Mouse (Mus musculus) limb, embryonic 10.5 days (tissue): Measurements from ENCODE around the gene Ndst4. TPM values are rescaled to one million over a fixed set of nuclear protein-coding genes. Genes with fewer than 3 reads are reported as not detected.

Source experiments
- DNase-seq: peaks from one replicate; pipeline ENCODE4 v3.0.0-alpha.2; 2017; ENCODE audit warnings: low spot score
- H3K27ac ChIP-seq: fragments of 300-500 bp; sonication (generic); 2 replicates; pipeline ENCODE4 v1.5.1; 2016; ENCODE audit warnings: mild to moderate bottlenecking
- H3K27me3 ChIP-seq: fragments of 300-500 bp; sonication (generic); 2 replicates; pipeline ENCODE4 v1.6.1; 2016; ENCODE audit warnings: low read depth, mild to moderate bottlenecking; ENCODE audit not compliant: poor library complexity, severe bottlenecking
- H3K36me3 ChIP-seq: fragments of 300-500 bp; sonication (generic); 2 replicates; pipeline ENCODE4 v1.6.1; 2016; ENCODE audit warnings: mild to moderate bottlenecking, moderate library complexity
- H3K4me1 ChIP-seq: fragments of 300-500 bp; sonication (generic); 2 replicates; pipeline ENCODE4 v1.6.1; 2016
- H3K4me3 ChIP-seq: fragments of 300-500 bp; sonication (generic); 2 replicates; pipeline ENCODE4 v1.5.1; 2016; ENCODE audit warnings: mild to moderate bottlenecking, moderate library complexity
- H3K9me3 ChIP-seq: fragments of 300-500 bp; sonication (generic); replicated peaks from 2 replicates; pipeline ENCODE4 v1.6.1; 2016; ENCODE audit warnings: mild to moderate bottlenecking
- WGBS: fragments of 180-500 bp; shearing (Covaris S2); methylation state at CpG from one replicate; pipeline ENCODE4 v1.1.7; 2016; 5-methylcytosine and 5-hydroxymethylcytosine counted together
- polyA plus RNA-seq: library from polyadenylated mRNA; unstranded; fragments of >200 nt; fragmentation: Nextera tagmentation; extraction: Ambion mirVana; gene quantifications from 2 replicates; pipeline ENCODE4 v1.2.1, GENCODE M21; 2016

Gene Ndst4
- 0.03 and 0.20 TPM in 2 replicates for polyA plus RNA-seq

GRCm38 (mm10) chr3:125403601-125404396 is at the start of gene Ndst4:
Gene Ndst4, plus strand, starts transcription at chr3:125404076.
- 37% methylated on average over 14 of the region's 14 CpGs for WGBS
- DNase-seq: peak; percentile 47
- Histone ChIP-seq H3K36me3 (no peaks in the 10 kb centered on the region), H3K27ac (peak within 1 kb of the TSS; percentile 48; the same call in 1 of the 2 replicates), H3K4me1 (peaks cover 15% of the 10 kb centered on the region), H3K4me3 (peak within 1 kb of the TSS; percentile 38), H3K27me3 (no peaks in the 10 kb centered on the region), H3K9me3 (no peaks in the 10 kb centered on the region)

- WGBS: 91% methylated on average over 3 of the region's 3 CpGs
- Histone ChIP-seq H3K4me1 (no peaks in the 10 kb centered on the region), H3K36me3 (no peaks in the 10 kb centered on the region), H3K27me3 (no peaks in the 10 kb centered on the region), H3K27ac (no peak overlapping the region), H3K9me3 (no peaks in the 10 kb centered on the region), H3K4me3 (no peak overlapping the region)
- no peak for DNase-seq
These were observed 6.4 kb upstream of the Ndst4 start for GRCm38 (mm10) chr3:125397443-125397842.

GRCm38 (mm10) chr3:125406456-125406855 is 2.6 kb downstream of the Ndst4 start:
- no peak for DNase-seq
- Histone ChIP-seq H3K36me3 (no peaks in the 10 kb centered on the region), H3K27ac (no peak overlapping the region), H3K9me3 (no peaks in the 10 kb centered on the region), H3K4me1 (peaks cover 15% of the 10 kb centered on the region), H3K27me3 (no peaks in the 10 kb centered on the region), H3K4me3 (no peak overlapping the region)
- 86% methylated on average over 2 of the region's 2 CpGs for WGBS

- 77% methylated on average over 3 of the region's 3 CpGs for WGBS
- Histone ChIP-seq H3K4me3 (no peak overlapping the region), H3K27ac (no peak overlapping the region), H3K36me3 (no peaks in the 10 kb centered on the region), H3K9me3 (no peaks in the 10 kb centered on the region), H3K27me3 (no peaks in the 10 kb centered on the region), H3K4me1 (peaks cover 15% of the 10 kb centered on the region)
- DNase-seq: no peak
These were observed 3.1 kb downstream of the Ndst4 start for GRCm38 (mm10) chr3:125406991-125407390.

- Histone ChIP-seq H3K27ac (no peak overlapping the region), H3K27me3 (no peaks in the 10 kb centered on the region), H3K4me3 (no peak overlapping the region), H3K4me1 (no peaks in the 10 kb centered on the region), H3K36me3 (no peaks in the 10 kb centered on the region), H3K9me3 (no peaks in the 10 kb centered on the region)
- no peak for DNase-seq
- WGBS: 65% methylated on average over 6 of the region's 6 CpGs
These were observed 63.2 kb downstream of the Ndst4 start for GRCm38 (mm10) chr3:125466894-125467652.

GRCm38 (mm10) chr3:125510102-125510501 is 106.2 kb downstream of the Ndst4 start:
- no peaks in the 10 kb centered on the region for H3K36me3 ChIP-seq
- no peak overlapping the region for H3K27ac ChIP-seq
- no peaks in the 10 kb centered on the region for H3K4me1 ChIP-seq
- no peaks in the 10 kb centered on the region for H3K9me3 ChIP-seq
- 87% methylated on average over 5 of the region's 5 CpGs for WGBS
- no peak overlapping the region for H3K4me3 ChIP-seq
- no peaks in the 10 kb centered on the region for H3K27me3 ChIP-seq
- DNase-seq: no peak

GRCm38 (mm10) chr3:125533371-125533770 is 129.5 kb downstream of the Ndst4 start:
- Histone ChIP-seq H3K9me3 (no peaks in the 10 kb centered on the region), H3K4me3 (no peak overlapping the region), H3K27ac (no peak overlapping the region), H3K36me3 (no peaks in the 10 kb centered on the region), H3K4me1 (no peaks in the 10 kb centered on the region), H3K27me3 (no peaks in the 10 kb centered on the region)
- no peak for DNase-seq
- WGBS: 64% methylated on average over 8 of the region's 8 CpGs

- no peaks in the 10 kb centered on the region for H3K36me3 ChIP-seq
- 92% methylated on average over 2 of the region's 2 CpGs for WGBS
These were observed 166.7 kb downstream of the Ndst4 start for GRCm38 (mm10) chr3:125570602-125571001.

GRCm38 (mm10) chr3:125632233-125632632 is 228.4 kb downstream of the Ndst4 start:
- no peak for DNase-seq
- H3K27me3 ChIP-seq: no peaks in the 10 kb centered on the region
- H3K9me3 ChIP-seq: no peaks in the 10 kb centered on the region
- no peaks in the 10 kb centered on the region for H3K36me3 ChIP-seq
- no peaks in the 10 kb centered on the region for H3K4me1 ChIP-seq
- 79% methylated on average over 2 of the region's 2 CpGs for WGBS
- no peak overlapping the region for H3K4me3 ChIP-seq
- no peak overlapping the region for H3K27ac ChIP-seq

More at GRCm38 (mm10) chr3:125570602-125571001, 166.7 kb downstream of the Ndst4 start:
- DNase-seq: no peak
- Histone ChIP-seq H3K9me3 (no peaks in the 10 kb centered on the region), H3K4me3 (no peak overlapping the region), H3K27me3 (no peaks in the 10 kb centered on the region), H3K4me1 (no peaks in the 10 kb centered on the region), H3K27ac (no peak overlapping the region)

GRCm38 (mm10) chr3:125655009-125655635 is 251.2 kb downstream of the Ndst4 start:
- H3K27ac ChIP-seq: no peak overlapping the region
- H3K4me3 ChIP-seq: no peak overlapping the region
- no peaks in the 10 kb centered on the region for H3K36me3 ChIP-seq
- WGBS: 78% methylated on average over 3 of the region's 3 CpGs
- H3K9me3 ChIP-seq: no peaks in the 10 kb centered on the region
- H3K4me1 ChIP-seq: 0 out of 2 replicates have a peak, but pooled peaks cover under 1% of the 10 kb centered on the region
- H3K27me3 ChIP-seq: no peaks in the 10 kb centered on the region
- DNase-seq: no peak

GRCm38 (mm10) chr3:125660114-125660717 is 256.3 kb downstream of the Ndst4 start:
- no peak overlapping the region for H3K4me3 ChIP-seq
- no peak overlapping the region for H3K27ac ChIP-seq
- DNase-seq: no peak
- H3K27me3 ChIP-seq: no peaks in the 10 kb centered on the region
- 0 out of 2 replicates have a peak, but pooled peaks cover 3% of the 10 kb centered on the region for H3K4me1 ChIP-seq
- no peaks in the 10 kb centered on the region for H3K36me3 ChIP-seq
- whole genome bisulfite sequencing: 66% methylated on average over 3 of the region's 3 CpGs
- no peaks in the 10 kb centered on the region for H3K9me3 ChIP-seq

GRCm38 (mm10) chr3:125660884-125661532 is 257.1 kb downstream of the Ndst4 start:
- Histone ChIP-seq H3K9me3 (no peaks in the 10 kb centered on the region), H3K36me3 (no peaks in the 10 kb centered on the region), H3K27ac (no peak overlapping the region), H3K27me3 (no peaks in the 10 kb centered on the region), H3K4me3 (no peak overlapping the region), H3K4me1 (0 out of 2 replicates have a peak, but pooled peaks cover 3% of the 10 kb centered on the region)
- WGBS: 81% methylated on average over 2 of the region's 2 CpGs
- no peak for DNase-seq
